Mouse (Mus musculus): Measurements from ENCODE around the gene Ppp2r2c.

Gene Ppp2r2c

GRCm38 (mm10) chr5:36988781-36989624 is 120.7 kb downstream of the Ppp2r2c start, which contains the start of gene Wfs1:
Gene Wfs1 (minus strand): TSS chr5:36989205.
- Histone ChIP-seq H3K36me3 (ENCODE audit: control insufficient read depth, insufficient read depth, low read length, poor library complexity, severe bottlenecking) (no peaks in the 10 kb centered on the region), H3K27me3 (ENCODE audit: control insufficient read depth, insufficient read depth, low read length, poor library complexity, severe bottlenecking) (no peaks in the 10 kb centered on the region)
- peak; percentile 96 for DNase-seq (ENCODE audit: low read depth, low spot score)

DNA sequence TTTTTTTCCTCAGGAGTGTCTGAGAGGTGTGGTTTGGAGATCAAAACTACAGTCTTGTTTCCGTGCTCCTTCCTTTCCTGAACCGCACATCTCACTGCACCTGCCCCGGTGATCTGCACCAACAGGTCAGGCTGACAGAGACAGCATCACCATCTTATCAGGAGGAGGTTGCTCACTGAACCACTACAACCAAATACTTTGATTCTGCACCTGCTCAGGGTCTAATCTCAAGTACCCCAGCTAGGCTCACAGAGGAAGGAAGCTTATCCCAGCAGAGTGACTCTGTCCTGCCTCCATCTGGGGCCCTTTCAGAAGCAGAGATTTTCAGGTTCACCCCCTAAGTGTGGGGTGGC is 121.3 kb downstream of the Ppp2r2c start:
- Histone ChIP-seq H3K27me3 (ENCODE audit: control insufficient read depth, insufficient read depth, low read length, poor library complexity, severe bottlenecking) (no peaks in the 10 kb centered on the region), H3K36me3 (ENCODE audit: control insufficient read depth, insufficient read depth, low read length, poor library complexity, severe bottlenecking) (no peaks in the 10 kb centered on the region)
- DNase-seq (ENCODE audit: low read depth, low spot score): peak; percentile 51

DNA sequence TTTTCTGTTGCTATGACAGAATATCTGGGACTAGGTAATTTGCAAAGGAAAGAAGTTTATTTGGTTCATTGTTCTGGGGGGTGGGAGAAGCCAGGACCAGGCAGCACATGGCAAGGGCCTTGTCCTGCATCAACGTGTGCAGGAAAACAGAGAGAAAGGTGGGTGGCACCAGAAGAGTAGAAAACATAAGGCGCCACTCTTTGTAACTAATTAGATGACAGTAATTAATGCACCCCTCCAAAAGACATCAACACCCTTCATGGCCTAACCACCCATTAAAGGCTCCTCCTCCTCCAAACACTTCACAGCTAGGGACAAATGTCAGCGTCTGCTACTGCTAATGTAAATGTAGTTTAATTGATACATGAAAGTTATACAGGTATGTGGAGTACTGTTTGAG is 121.9 kb downstream of the Ppp2r2c start:
- DNase-seq (ENCODE audit: low read depth, low spot score): no peak
- Histone ChIP-seq H3K27me3 (ENCODE audit: control insufficient read depth, insufficient read depth, low read length, poor library complexity, severe bottlenecking) (no peaks in the 10 kb centered on the region), H3K36me3 (ENCODE audit: control insufficient read depth, insufficient read depth, low read length, poor library complexity, severe bottlenecking) (no peaks in the 10 kb centered on the region)

DNA sequence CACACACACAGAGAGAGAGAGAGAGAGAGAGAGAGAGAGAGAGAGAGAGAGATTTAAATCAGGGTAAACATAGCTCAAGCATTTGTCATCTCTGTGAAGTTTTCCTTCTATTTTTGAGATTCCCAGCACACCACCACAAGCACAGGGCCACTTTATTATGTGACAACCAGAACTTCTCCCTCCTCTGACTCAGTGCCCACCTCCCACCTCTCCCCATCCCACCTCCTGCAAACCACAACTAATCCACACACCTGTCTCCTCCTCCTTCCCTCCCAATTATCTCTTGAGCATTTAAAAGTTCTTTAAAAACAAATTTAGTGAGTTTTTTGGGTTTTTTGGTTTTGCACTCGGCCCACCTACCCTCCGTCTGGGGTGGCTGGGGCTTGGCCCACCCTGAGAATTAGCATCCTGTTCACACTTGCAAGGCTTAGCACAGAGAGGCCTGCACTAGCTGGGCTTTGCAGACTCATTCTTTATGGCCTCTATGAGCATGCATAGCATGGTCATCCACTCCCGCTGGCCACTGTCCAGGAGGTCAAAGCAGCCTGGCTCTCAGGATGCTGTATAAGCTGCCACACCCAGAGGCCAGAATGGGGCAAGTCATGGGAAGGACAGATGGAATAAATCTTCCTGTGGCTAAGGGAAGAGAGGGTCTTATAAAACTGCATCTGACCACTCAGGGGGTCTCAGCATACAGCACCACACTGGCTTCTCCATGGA is 122.5 kb downstream of the Ppp2r2c start:
- DNase-seq (ENCODE audit: low read depth, low spot score): no peak
- H3K36me3 ChIP-seq (ENCODE audit: control insufficient read depth, insufficient read depth, low read length, poor library complexity, severe bottlenecking): no peaks in the 10 kb centered on the region
- H3K27me3 ChIP-seq (ENCODE audit: control insufficient read depth, insufficient read depth, low read length, poor library complexity, severe bottlenecking): no peaks in the 10 kb centered on the region

- Histone ChIP-seq H3K36me3 (ENCODE audit: control insufficient read depth, insufficient read depth, low read length, poor library complexity, severe bottlenecking) (no peaks in the 10 kb centered on the region), H3K27me3 (ENCODE audit: control insufficient read depth, insufficient read depth, low read length, poor library complexity, severe bottlenecking) (no peaks in the 10 kb centered on the region)
- DNase-seq (ENCODE audit: low read depth, low spot score): no peak
Observed at GRCm38 (mm10) chr5:36996410-36996809, 128.1 kb downstream of the Ppp2r2c start.

GRCm38 (mm10) chr5:36997996-36998395 is 129.7 kb downstream of the Ppp2r2c start:
- DNase-seq (ENCODE audit: low read depth, low spot score): no peak
- no peaks in the 10 kb centered on the region for H3K36me3 ChIP-seq (ENCODE audit: control insufficient read depth, insufficient read depth, low read length, poor library complexity, severe bottlenecking)
- H3K27me3 ChIP-seq (ENCODE audit: control insufficient read depth, insufficient read depth, low read length, poor library complexity, severe bottlenecking): no peaks in the 10 kb centered on the region

DNA sequence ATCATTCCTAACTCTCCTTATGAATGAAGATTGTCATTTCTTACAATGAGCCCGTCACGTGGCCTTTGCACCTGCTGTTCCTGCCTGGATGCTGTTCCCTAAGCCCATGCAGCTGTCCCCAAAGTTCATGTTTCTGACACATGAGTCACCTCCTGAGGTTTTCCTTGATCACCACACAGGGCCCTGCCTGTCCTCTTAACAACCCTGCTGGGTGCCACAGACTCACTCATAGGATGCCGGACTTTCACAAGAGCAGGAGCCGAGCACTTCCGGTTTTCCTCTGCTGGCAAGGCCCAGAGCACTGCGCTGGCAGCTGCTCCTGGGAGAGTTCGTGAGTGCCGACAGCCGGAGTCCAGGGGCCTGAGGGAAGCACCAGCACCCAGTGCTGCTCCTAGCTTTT is 132.7 kb downstream of the Ppp2r2c start:
- no peaks in the 10 kb centered on the region for H3K27me3 ChIP-seq (ENCODE audit: control insufficient read depth, insufficient read depth, low read length, poor library complexity, severe bottlenecking)
- no peak for DNase-seq (ENCODE audit: low read depth, low spot score)
- no peaks in the 10 kb centered on the region for H3K36me3 ChIP-seq (ENCODE audit: control insufficient read depth, insufficient read depth, low read length, poor library complexity, severe bottlenecking)

DNA sequence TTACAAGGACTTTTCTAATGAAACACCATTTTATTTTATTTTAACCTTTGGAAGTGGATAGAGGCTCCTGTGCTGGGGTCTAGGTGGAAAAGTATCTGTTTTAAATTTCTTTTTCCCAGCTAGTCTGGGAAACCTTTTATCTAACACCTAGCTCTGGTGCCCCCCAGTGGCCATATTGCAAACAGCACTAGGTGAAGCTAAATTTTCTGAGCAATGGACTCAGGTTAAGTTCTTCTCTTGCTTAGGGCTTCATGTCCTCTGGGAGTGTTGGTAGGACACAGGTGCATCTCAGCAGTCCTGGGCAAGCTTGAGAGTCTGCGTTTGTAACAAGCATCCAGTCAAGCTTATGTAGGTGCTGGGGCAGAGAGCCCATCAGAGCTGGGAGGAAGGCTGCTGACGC is 133.7 kb downstream of the Ppp2r2c start:
- Histone ChIP-seq H3K36me3 (ENCODE audit: control insufficient read depth, insufficient read depth, low read length, poor library complexity, severe bottlenecking) (no peaks in the 10 kb centered on the region), H3K27me3 (ENCODE audit: control insufficient read depth, insufficient read depth, low read length, poor library complexity, severe bottlenecking) (no peaks in the 10 kb centered on the region)
- DNase-seq (ENCODE audit: low read depth, low spot score): peak; percentile 79

All from splenic B cell, adult 2 months (primary cell).